Mouse (Mus musculus) gastrocnemius, postnatal 36 days (tissue): ENCODE results near the gene Thada. TPM values are rescaled to one million over a fixed set of nuclear protein-coding genes. Genes with fewer than 3 reads are reported as not detected.
A peak's percentile ranks its signal among the peaks of the same experiment; 100 is the strongest.

Experiments
- DNase-seq, 2 experiments: peaks; one replicate each; pipeline ENCODE4 v3.0.0; 2022
- intact Hi-C: fragments of 180-260 bp; cut with DNase I; formaldehyde crosslinking; loops from one replicate; pipeline ENCODE4 v1.15.1; 2025
- total RNA-seq, 2 experiments: library from RNA; stranded (reverse); gene quantifications; 2 replicates each; pipeline ENCODE4 v1.2.3; 2021

The Thada gene
- total RNA-seq, 2 experiments from 2014 or later, result 4.3 to 5.8 TPM

DNA sequence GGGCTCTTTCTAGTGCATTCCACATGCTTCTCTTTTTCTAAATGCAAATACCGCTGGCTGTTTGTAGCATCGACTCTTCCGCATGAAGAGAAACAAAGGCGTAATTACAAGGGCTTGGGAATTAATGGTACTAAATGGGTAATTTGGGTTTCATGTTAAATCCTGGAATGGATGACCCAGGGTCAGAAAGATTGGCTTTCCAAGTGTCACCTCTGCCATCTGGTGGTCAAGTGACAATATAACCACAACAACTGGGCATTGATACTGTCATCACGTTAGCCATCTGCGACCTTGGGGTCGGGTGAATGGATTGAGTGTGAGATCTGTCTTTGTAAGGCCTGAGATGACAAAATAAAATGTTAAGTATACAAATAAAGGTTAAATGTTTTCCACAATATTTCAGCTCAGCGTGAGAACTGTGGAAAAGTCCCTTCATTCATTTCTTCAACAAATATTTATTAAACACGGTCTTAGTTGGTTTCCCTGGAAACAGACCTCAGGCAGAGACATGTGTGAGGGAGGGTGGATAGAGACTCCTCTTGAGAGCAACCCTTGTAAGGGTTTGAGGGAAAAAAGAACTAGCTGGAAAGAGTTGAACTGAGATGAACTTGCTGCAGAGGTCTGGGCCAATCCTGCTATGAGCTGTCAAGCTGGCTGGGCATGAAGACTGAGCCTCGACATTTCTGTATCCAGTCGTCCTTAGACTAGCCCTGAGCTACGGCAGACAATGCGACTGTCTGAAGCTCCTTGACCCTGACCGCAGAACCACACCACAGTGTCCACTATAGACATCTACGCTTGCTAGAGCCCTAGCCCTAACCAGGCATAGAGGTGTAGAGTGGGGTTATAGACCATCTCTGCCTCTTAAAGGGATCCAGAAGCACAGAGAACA lies 14.7 kb upstream of the Thada start:
- no peak for DNase-seq
- intact Hi-C loops, result no loop called here

DNA sequence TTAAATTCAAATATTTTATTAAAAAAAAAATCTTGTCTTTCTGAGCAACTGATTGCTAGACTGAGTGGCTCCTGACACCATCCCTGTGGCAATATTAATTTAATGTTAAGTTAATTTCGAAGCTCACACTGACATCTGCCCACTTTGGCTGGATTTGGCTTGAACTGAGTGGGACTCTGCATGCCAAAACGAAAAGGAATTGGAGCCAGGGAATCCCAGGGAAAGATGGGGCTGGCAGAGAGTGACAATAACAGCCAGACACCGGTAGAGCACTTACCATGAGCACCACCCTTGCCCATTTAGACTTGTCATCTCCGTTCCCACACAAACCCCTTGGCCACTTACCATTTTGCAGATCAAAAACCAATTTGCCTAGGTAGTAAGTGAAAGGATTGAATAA lies 12.3 kb upstream of the Thada start:
- DNase-seq, result no peak
- intact Hi-C loops, result no loop called here

DNA sequence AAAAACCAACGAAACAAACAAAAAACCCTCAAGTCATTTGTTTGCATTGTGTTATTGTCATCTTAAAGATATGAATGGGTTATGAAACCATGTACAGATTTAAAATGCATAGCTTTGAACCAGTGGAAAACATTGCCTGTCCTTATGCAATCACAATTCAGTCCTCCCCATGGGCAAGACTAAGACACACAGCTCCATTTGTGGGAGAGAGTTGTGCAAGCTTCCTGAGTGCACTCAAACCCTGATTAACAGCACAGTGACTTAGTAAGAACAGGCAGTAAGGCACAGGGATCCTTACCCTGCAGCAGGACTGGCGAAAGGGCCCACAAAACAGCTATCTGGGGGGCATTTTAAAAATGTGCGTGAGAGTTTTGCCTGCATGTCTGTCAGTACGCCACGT lies 11.2 kb upstream of the Thada start:
- no peak for DNase-seq
- intact Hi-C loops, result no loop called here

DNA sequence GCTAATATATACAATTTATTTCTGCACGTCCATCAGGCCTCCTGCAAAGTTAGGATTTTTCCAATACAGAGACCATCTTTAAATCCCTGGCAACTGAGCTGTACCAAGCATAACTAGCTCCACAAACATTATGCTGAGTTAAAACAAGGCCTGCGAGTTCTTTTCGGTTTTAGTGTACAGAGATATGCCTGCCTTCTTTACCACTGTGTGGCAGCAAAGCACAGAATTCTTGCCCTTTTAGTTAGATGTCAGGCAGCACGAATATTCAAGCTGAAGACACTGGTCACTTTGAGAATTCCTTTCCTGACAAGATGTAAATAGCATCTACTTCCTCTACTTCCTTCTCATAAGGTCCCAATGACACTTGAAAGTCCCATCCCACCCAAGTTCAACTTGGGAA lies 8.3 kb upstream of the Thada start:
- intact Hi-C loops, result no loop called here

DNA sequence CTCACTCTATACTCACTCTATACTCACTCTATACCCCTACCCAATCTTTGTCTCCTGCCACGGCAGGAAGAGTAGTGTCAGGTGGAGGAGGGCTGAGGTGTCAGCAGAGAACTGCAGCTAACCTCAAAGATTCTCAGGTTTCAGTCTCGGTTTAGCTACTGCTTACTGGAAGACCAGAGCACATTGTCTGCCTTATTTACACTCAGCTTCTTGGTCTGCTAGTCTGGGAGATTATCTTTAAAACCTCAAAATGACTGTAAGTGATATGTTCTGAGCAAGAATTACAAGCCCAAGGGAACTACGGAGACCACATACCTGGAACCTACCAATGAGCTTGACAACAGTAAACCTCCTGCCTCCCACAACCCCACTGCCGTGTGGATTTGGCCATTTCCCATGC lies 31.0 kb downstream of the Thada start:
- no peak for DNase-seq
- intact Hi-C loops, result no loop called here

More for the DNA sequence above, 8.3 kb upstream of the Thada start:
- DNase-seq, result no peak

DNA sequence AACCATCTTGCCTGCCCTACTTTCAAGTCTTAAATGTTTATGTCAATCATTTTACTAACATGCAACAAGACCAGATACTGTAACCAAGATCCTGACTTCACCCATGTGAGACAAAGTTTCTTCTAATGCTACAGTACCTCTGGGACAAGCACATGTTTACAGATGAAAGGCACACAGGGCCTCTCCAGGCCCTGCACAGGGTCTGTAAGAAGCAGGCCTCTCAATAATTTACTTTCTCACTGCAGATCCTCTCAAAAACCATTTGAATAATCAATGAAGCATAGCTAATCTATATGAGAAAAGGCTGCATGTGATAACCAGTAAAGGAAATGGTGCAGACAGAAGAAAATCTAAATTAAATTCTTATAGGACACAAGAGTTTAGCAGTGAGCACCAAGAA lies 31.8 kb downstream of the Thada start:
- intact Hi-C loops, result no loop called here
- DNase-seq, result no peak

DNA sequence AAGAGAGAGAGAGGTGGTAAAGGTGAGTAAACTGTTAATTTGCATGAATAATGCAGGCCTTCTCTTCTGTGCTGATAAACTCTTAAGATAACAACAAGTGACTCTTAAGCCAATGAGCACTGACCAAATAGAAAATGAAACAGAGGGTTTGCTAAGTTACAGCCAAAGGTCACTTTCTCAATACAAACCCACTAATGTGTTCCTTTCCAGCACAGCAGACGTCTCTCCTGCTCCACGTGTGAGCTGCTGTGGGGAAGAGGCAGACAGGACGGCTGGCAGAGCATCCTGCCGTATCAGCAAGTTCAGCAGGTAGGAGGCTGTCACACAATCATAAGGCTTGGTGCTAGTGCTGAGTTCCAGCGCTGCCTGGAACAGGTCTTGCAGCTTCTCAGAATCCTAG lies 34.0 kb downstream of the Thada start:
- DNase-seq, result no peak

DNA sequence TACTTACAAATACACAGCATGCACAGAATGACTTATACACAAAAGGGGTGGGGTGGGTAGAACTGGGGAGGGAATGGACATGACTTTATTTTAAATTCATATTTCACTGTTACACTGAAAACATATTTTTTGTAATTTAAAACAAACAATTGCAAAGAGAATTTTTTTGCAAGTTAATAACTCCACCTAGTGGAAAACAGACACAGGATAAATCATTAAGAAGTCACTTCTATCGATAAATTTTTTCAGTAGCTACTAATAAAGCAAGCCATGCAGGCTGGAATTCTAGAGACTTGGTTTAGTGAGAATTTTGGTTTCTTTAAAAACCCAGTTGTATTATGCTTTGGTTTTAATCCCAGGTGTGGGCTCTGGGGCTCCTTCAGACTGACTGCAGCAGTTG lies 41.7 kb downstream of the Thada start:
- intact Hi-C loops, result no loop called here
- no peak for DNase-seq

More for the DNA sequence above, 34.0 kb downstream of the Thada start:
- intact Hi-C loops, result no loop called here

DNA sequence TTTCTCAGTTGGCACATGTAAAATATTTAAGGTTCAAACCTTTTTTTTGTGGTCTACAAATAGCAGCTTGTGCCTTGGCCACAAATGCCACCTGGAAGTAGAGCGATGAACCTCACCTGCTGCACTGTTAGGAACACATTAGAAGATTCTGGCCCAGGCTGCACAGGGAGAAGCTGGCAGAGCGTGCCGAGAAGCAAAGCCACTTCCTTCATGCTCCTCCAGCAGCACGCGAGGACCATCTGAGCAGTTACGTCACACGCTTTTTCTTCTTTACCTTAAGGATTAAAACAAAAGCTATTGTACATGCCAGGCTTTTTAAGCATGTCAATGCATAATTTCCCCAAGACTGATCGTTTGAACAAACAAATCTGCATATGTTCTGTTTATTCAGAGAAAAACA lies 43.1 kb downstream of the Thada start:
- intact Hi-C loops, result no loop called here
- DNase-seq, result no peak

DNA sequence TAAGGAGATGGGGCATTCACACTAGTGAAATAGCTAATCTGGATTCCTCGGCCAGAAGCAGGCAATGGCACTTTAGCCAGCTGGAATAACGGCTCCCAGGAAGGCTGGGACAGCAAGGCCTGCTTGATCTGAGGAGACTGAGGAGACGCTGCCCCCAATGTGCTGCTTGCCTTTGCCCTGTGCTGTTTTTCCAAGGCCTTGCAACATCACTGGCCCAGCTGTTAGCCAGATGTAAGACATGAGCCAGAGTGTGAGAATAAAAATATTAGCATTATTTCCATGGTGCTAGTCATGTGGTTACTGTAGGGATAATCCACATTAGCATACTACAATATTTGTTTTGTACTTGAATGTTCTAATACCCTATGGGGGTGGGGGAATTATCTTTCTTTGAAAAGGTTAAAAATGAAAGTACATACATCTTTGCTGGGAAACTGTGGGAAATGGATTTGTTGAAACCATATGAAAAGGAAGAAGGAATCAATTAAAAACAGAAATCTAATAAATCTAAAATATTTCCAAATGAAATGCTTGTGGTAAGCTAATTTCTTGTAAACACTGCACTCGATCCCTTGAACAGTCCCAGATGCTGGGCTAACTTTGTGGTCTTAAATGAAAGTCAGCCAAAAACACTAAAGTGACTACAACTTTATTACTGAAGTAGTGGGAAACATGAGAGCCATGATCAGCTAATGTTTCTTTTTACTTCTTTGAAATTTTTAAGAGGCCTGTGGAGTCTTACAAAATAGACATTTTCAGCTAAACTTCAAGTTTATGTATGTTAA lies 43.8 kb downstream of the Thada start:
- intact Hi-C loops, result no loop called here
- peak; percentile 31 to 57 for DNase-seq

DNA sequence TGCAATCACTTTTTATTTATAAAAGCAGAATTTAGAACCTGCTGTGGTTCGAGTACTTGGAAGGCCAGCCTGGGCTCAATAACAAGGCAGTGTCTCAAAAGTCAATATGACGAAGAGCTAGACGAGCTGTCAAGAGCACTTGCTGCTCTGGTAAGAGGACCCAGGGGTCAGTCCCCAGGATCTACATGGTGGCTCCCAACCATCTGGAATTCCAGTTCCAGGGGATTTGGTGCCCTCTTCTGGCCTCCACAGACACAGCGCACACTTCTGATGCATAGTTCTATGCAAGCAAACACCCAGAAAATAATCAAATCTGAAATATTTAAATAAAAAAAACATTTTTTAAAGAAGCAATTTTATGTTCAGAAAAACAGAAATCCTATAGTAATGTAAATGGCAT lies 45.0 kb downstream of the Thada start:
- no peak for DNase-seq
- intact Hi-C loops, result no loop called here

DNA sequence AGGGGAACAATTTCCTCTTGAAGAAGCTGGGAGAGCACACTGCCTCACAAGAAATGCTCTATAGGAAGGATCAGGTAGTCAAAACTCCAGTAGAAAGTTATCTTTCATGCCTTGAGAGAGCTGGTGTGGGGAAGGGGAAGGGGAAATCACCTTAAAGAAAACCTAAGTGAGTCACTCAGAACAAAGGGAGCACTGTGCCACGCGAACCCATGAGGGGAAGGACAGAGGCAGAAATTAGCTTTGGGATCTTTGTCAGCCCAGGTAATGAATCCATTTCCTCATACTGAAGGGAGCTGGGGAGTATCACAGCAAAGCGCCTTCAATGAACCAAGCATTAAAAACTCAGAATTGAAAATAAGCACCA lies 45.7 kb downstream of the Thada start:
- intact Hi-C loops, result no loop called here
- no peak for DNase-seq

DNA sequence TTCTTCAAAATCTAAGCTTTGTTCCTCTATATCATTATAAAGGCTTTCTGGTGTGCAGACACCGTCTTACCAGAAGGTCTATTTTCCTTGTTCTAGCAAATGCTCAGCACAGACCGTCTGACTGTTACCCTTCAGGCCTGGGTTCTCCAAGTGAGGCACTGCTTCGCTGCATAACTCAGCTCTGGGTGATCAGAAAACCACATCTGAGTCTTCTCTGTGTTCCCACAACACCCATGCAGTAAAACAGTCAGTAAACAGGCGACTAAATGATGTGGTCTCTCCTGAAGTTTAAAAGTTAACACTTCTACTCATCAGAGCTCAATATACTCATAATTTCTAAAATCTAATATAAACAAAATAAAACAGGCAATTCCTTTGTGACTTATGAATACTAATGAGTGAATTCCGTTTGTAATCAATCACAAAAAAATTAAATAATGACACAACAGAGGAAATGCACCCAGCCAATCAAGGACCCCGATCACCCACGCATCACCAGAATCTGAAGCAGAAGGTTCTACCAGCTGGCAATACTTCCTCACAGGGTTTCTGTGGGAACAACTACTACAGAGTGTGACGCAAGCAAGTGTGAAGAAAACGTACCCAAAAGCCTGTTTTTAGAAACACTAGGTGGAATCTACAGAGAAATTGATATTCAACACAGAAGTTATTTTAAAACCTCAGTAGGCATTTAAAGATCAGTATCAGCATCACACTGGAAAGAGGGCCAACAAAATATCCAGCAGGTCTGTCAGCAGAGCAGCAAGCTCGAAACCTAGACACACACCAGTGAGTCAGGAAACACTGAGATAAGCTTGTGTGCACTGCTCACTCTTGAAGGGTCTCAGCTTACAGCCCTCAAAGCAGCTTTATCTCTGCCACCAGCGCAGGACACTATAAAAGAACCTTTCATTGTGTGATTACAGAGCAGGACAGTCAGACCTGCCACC lies 46.4 kb downstream of the Thada start:
- intact Hi-C loops, result no loop called here
- no peak for DNase-seq

DNA sequence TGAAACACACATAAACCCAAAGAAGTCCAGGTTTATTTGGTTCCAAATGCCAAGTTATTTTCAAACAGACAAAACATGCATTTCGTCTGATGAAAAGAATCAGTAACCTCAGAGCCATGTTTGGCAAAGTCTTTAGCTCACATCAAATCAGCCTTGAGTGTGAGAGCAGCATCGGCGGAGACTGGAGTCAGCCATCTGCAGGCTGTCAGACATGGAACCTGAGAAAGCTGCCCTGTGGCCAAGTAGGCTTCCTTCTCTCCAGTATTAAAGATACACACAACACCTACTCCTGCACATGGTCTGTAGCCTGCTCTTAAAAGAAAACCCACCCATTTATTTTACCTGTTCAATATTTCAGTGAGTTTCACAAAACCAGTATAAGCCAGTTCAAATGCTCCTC lies 50.1 kb downstream of the Thada start:
- intact Hi-C loops, result no loop called here
- DNase-seq, result no peak

DNA sequence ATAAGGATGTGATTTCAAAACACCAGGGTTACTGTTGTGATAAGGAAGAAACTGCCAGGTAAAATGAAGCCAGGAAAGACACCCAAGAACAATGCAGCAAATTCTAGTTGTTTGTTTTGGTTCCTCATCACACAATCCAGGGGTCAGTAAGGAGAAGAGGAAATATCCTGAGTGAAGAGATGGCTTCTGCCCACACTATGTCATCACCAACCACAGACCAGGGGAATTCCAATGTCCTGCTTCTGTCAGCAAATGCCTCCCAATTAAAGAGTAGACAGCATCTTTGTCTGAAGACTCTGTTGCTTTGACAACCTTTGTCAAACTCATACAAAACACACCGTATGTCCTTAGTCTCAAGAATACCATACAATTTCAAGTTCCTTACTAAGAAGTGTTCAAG lies 57.3 kb downstream of the Thada start:
- DNase-seq, result no peak
- intact Hi-C loops, result no loop called here

DNA sequence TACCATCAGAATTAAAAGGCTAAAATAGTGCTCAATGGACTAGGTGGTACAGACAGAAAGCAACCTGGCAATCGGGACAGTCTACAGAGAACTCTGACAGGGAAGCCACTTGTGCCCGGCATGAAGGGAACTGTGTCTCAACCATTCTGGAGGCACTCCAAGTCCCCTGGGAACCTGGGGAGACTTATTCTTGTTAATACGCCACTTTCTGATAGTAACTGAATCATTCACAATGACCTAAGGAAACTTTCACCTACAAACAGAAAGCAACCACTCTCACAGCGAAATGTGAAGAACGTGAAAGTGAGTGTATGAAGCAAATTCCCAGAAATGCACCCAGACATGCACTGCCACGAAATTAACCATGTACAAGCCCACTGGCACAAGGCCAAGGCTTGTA lies 60.4 kb downstream of the Thada start:
- DNase-seq, result no peak
- intact Hi-C loops, result no loop called here

DNA sequence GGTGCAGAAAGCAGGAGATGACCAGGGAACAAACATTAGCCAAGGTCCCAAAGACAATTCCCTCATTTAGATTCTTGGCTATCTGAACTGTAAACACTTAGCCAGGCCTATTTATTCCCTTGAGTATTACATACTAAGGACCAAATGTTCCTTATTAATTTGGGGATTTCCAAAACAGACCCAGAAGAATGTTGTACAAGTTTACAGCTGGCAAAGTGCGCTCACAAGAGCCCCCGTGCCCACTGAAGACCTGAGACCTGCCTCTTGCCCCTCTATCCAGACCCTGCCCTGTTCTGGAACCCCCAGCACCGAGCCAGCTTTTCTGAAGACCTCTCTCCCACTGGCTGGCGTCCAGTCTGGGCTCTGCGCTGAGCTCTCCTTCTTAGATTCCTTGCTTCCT lies 64.2 kb downstream of the Thada start:
- intact Hi-C loops, result no loop called here
- peak in 1 of 2 experiments; percentile 25 for DNase-seq

DNA sequence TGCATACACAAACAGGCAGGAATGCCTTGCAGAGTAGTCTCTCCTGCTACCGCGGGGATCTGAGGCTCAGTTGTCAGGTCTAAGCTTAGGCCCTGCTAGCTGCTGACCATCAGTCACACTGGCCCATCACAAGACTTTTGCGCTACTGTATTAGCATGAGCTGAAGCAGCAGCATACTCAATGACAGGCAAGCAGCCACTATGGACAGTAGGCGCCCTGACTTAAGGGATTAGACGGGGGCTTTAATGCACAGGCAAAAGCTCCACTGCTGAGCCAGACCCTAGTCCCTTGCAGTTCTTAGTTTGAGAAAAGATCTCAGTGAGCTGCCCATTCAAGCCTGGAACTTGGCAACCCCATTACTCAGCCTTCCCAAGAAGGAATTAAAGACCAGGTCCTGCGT lies 66.6 kb downstream of the Thada start:
- no peak for DNase-seq
- intact Hi-C loops, result no loop called here

DNA sequence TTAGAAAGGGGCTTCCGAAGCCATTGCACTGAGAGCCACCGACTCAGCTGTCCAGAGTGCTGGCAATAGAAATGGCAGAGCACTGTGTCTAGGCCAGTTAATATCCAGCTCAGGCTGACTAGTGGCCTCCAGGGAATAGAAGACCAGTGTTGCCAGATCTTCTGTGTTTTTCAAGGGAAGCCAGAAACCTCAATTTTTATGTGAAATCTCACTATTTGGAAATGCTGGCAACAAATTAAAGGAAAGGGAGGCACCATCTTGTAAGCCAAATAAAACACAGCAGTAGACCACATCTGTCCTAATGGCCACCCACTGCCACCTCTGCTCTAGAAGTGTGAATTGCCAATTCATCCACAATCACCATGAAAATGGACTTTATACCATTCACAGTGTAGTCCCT lies 76.0 kb downstream of the Thada start:
- intact Hi-C loops, result no loop called here
- DNase-seq, result peak in 1 of 2 experiments; percentile 20

DNA sequence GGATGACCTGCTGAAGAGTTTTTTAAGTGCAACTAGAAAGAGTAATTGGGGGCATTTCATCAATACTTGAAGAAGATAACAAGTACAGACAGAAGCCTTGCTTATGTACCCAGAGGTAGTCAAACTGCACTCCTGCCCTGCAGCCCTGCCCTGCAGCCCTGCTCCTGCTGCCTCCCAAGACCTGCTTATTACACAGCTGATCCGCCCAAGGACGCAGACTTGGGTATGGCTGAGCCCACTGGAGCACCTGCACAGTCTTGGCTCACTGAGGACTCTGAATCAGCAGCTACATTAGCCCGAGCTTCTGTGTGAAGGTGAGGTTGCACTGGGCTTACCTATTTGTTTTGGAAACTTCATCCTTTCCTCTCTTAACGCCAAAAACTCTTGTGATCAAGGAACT lies 79.8 kb downstream of the Thada start:
- intact Hi-C loops, result loop anchor here (2.0 to 10.0 kb wide), 2 partner anchors 271 to 491 kb away; no protein-coding TSS in a partner anchor
- no peak for DNase-seq

DNA sequence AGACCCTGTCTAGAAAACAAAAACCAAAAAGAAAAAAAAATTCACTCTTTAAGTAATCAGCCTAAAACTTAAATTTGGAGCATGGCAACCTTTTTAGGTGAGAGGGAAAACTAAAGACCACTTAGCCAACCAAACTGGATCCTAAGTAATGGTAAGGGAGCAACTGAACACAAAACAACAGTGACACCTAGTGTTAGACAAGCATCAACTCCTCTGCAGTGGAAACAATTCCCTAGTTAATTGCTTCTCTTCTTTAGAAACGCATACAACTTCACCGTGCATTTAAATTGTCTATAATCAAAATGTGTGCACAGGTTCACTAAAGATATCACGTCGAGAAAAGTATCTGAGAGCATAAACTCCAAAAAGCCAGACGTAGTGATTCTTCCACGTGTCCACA lies 80.3 kb downstream of the Thada start:
- intact Hi-C loops, result loop anchor here (2.0 to 10.0 kb wide), 2 partner anchors 271 to 491 kb away; no protein-coding TSS in a partner anchor
- DNase-seq, result no peak
